Mouse (Mus musculus) liver, adult 2 months (tissue): ENCODE measurements around the gene Smo. TPM values are rescaled to one million over a fixed set of nuclear protein-coding genes. Genes with fewer than 3 reads are reported as not detected.

Experiments
- DNase-seq: peaks from one replicate; pipeline ENCODE4 v3.0.0-alpha.2; 2011; ENCODE audit warnings: low read depth, low spot score; ENCODE audit errors: extremely low read depth
- H3K27ac ChIP-seq: fragments of 200-500 bp; replicated peaks from 2 replicates; pipeline ENCODE4 v1.5.1; 2012; ENCODE audit warnings: low read depth, mild to moderate bottlenecking, control low read depth, inconsistent platforms, low read length; ENCODE audit not compliant: insufficient read depth
- H3K27me3 ChIP-seq: fragments of 200-500 bp; 2 replicates; pipeline ENCODE4 v1.6.1; 2012; ENCODE audit warnings: mild to moderate bottlenecking, moderate library complexity, low read length, inconsistent platforms; ENCODE audit not compliant: control insufficient read depth, insufficient read depth
- H3K36me3 ChIP-seq: fragments of 200-500 bp; 2 replicates; pipeline ENCODE4 v1.6.1; 2012; ENCODE audit warnings: low read length, inconsistent platforms; ENCODE audit not compliant: control insufficient read depth, insufficient read depth
- H3K4me1 ChIP-seq: fragments of 200-500 bp; 2 replicates; pipeline ENCODE4 v1.6.1; 2011; ENCODE audit warnings: low read length; ENCODE audit not compliant: control insufficient read depth, insufficient read depth
- H3K4me3 ChIP-seq: fragments of 200-500 bp; 2 replicates; pipeline ENCODE4 v1.5.1; 2011; ENCODE audit warnings: low read depth, mild to moderate bottlenecking, control low read depth, low read length, moderate library complexity; ENCODE audit not compliant: insufficient read depth
- H3K79me2 ChIP-seq: fragments of 200-500 bp; 2 replicates; pipeline ENCODE4 v1.6.1; 2012; ENCODE audit warnings: inconsistent platforms, mild to moderate bottlenecking, low read length, moderate library complexity; ENCODE audit not compliant: control insufficient read depth, insufficient read depth
- H3K9ac ChIP-seq: fragments of 200-500 bp; 2 replicates; pipeline ENCODE4 v1.6.1; 2012; ENCODE audit warnings: low read depth, mild to moderate bottlenecking, control low read depth, inconsistent platforms, low read length
- CTCF ChIP-seq: fragments of 200-500 bp; IDR thresholded peaks from 2 replicates; pipeline ENCODE4 v1.5.1; 2011; ENCODE audit warnings: low read depth, low read length, control low read depth
- POLR2A ChIP-seq: fragments of 200-500 bp; IDR thresholded peaks from 2 replicates; pipeline ENCODE4 v1.6.1; 2011; ENCODE audit warnings: low read length, control low read depth; ENCODE audit not compliant: insufficient read depth; ENCODE audit errors: extremely low read depth
- WGBS: fragments of 180-500 bp; shearing (Covaris S2); methylation state at CpG from one replicate; pipeline ENCODE4 v1.1.7; 2018; 5-methylcytosine and 5-hydroxymethylcytosine counted together
- polyA plus RNA-seq: library from polyadenylated mRNA; depleted of rRNA; stranded (reverse); fragments of >200 nt; gene quantifications from 2 replicates; pipeline ENCODE4 v1.2.3, GENCODE M21; 2012
- total RNA-seq: library from RNA; depleted of rRNA; stranded (reverse); fragments of >200 nt; gene quantifications from 2 replicates; pipeline ENCODE4 v1.2.3, GENCODE M21; 2014

The Smo gene
- total and polyA plus RNA-seq, 2 experiments = 4.1 to 10.5 TPM

DNA sequence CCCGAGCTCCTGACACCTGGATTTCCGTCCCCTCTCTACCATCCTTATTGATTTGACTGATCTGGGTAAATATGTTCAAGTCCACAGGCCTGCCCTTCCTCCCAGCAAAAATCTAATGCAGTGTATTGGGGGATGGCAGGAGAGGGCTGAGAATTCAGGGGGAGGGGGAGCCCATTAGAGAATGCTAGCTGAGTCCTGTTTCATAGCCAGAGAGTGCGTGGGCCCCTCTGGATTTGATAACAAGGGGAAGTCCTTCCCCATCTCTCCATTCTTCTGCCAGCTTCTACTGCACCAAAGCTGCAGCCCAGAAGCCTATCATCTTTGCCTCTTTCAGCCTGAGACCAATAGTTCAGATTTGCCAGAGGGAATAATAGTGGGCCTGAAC lies 40.0 kb upstream of the Smo start:
- Histone ChIP-seq H3K36me3 (no peaks in the 10 kb centered on the region), H3K79me2 (peaks cover 12% of the 10 kb centered on the region; the same call in 1 of the 2 replicates), H3K4me3 (peak overlapping the region; percentile 76; the same call in 1 of the 2 replicates), H3K27me3 (no peaks in the 10 kb centered on the region), H3K9ac (no peak overlapping the region), H3K27ac (no peak overlapping the region), H3K4me1 (peaks cover 9% of the 10 kb centered on the region)
- TF ChIP-seq POLR2A (no peak), CTCF (no peak)
- peak; percentile 48 for DNase-seq
- WGBS = 29% methylated on average over 3 of the region's 3 CpGs

DNA sequence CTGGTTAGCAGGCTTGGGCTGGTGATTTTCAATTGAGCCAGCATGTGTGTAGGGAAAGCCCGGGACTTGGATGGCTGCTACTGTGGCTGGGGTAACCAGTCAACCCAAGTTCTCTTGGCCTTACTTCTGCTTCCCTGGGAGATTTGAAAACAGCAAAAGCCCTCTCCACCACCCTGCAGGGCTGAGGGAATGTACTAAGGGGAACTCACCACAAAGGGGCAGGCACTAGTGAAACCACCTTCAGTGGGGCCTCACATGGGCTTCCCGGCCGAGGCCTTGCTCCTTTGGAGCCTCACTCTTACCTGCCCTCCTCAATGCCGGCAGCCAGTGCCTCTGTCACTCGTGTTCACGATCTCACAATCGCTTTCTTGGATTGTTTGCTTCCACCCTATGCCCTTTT lies 39.3 kb upstream of the Smo start:
- H3K27ac ChIP-seq = no peak overlapping the region
- 33% methylated on average over 7 of the region's 7 CpGs for WGBS
- H3K9ac ChIP-seq = no peak overlapping the region
- H3K27me3 ChIP-seq = no peaks in the 10 kb centered on the region
- peaks cover 13% of the 10 kb centered on the region; the same call in 1 of the 2 replicates for H3K79me2 ChIP-seq
- peaks cover 9% of the 10 kb centered on the region for H3K4me1 ChIP-seq
- DNase-seq = no peak
- TF ChIP-seq CTCF (no peak), POLR2A (no peak)
- H3K4me3 ChIP-seq = no peak overlapping the region
- no peaks in the 10 kb centered on the region for H3K36me3 ChIP-seq

DNA sequence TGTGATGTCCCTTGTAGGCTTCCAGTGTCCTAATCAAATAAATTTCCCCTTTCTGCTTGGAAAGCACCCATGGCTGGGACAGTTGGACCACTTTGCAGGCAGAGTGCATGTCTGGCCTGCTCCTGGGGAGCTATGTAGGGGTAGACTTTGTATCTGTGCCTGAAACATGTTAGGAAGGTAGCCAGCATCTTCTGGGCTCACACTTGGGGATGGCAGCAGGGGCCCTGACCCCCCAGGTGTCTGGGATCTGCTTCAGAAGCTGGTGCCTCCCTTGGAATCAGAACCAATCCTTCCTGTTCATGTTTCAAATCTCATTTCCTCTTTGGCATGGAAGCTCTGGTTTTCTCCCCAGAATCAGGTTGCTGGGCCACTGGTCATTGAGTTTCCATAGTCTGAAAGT lies 38.2 kb upstream of the Smo start:
- TF ChIP-seq POLR2A = no peak
- TF ChIP-seq CTCF = no peak
- no peaks in the 10 kb centered on the region for H3K27me3 ChIP-seq
- H3K79me2 ChIP-seq = peaks cover 20% of the 10 kb centered on the region; the same call in 1 of the 2 replicates
- H3K36me3 ChIP-seq = no peaks in the 10 kb centered on the region
- H3K27ac ChIP-seq = no peak overlapping the region
- no peak for DNase-seq
- H3K9ac ChIP-seq = no peak overlapping the region
- H3K4me3 ChIP-seq = no peak overlapping the region
- peaks cover 9% of the 10 kb centered on the region for H3K4me1 ChIP-seq

DNA sequence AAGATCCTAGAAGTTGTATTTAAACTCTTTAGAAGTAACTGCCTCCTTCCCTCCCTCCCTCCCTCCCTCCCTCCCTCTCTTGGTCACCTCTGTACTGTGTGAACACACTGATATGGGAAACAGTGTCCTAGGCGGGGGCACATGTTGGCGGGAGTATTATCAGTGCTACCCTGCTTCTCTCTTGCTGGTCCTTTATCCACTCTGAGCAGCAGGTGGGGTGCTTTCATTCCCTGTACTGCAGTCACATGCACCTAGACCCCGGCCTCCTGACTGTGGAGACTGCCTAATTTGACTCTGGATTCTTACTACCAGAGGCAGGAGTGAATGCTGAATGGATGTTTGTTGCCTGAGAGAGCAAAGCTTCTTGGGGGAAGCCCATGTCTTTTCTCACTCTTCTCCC lies 37.8 kb upstream of the Smo start:
- peaks cover 9% of the 10 kb centered on the region for H3K4me1 ChIP-seq
- H3K79me2 ChIP-seq = peaks cover 20% of the 10 kb centered on the region; the same call in 1 of the 2 replicates
- H3K27ac ChIP-seq = no peak overlapping the region
- no peaks in the 10 kb centered on the region for H3K27me3 ChIP-seq
- H3K4me3 ChIP-seq = no peak overlapping the region
- H3K36me3 ChIP-seq = no peaks in the 10 kb centered on the region
- 79% methylated on average over 3 of the region's 3 CpGs for WGBS
- no peak overlapping the region for H3K9ac ChIP-seq
- DNase-seq = no peak
- TF ChIP-seq CTCF = no peak
- TF ChIP-seq POLR2A = no peak

DNA sequence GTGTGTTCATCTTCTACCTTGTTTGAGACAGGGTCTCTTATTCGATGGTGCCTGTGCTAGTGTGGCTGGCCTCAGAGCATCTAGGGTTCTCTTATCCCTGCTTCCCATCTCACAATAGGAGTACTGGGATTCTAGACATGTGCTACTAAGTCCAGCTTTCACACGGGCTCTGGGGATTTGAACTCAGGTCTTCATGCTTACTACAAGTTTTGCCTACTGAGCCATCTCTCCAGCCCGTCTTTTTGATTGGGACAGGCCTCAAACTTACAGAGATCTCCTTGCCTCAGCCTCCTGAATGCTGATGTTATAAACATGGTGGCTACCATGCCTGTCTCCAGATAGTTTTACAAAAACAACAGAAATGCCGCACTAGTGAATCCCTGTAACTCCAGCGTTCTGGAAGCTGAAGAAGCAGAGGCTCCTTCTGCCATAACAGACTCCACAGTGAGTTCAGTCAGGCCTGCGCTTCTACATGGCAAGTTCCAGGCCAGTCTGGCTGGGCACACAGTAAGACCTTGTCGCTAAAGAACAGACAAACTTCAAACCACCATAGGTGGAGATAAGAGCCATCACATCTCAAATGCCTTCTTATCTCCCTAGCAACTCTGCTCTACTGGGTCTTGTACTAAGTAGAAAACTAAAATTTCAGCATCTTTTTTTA lies 36.1 kb upstream of the Smo start:
- Histone ChIP-seq H3K27ac (no peak overlapping the region), H3K27me3 (no peaks in the 10 kb centered on the region), H3K79me2 (peaks cover 28% of the 10 kb centered on the region; the same call in 1 of the 2 replicates), H3K36me3 (no peaks in the 10 kb centered on the region), H3K4me1 (peaks cover 9% of the 10 kb centered on the region), H3K4me3 (no peak overlapping the region), H3K9ac (no peak overlapping the region)
- no peak for TF ChIP-seq POLR2A
- TF ChIP-seq CTCF = no peak
- 93% methylated on average over 7 of the region's 7 CpGs for WGBS
- no peak for DNase-seq

DNA sequence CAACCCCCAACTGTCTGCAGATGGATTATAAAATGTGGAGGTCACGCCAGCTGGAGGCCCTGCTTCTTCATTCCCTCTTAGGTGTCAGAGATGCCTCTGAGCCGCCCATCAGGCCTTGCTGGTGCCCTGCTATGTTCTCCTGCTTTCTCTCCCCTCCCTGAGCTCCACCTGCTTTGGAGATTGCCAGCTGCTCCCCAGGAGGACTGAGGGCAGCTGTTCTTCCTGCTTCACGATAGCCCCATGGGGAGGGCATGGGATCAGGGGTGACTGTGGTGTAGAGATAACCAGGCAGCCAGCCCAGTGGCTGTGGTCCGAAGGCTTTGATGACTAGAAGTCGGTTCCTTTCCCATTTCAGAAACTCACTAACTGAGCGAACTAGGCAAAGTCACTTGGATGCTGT lies 34.3 kb upstream of the Smo start:
- Histone ChIP-seq H3K79me2 (peaks cover 25% of the 10 kb centered on the region; the same call in 1 of the 2 replicates), H3K27ac (no peak overlapping the region), H3K27me3 (no peaks in the 10 kb centered on the region), H3K4me3 (no peak overlapping the region), H3K36me3 (no peaks in the 10 kb centered on the region), H3K9ac (no peak overlapping the region), H3K4me1 (no peaks in the 10 kb centered on the region; the same call in 1 of the 2 replicates)
- TF ChIP-seq CTCF (no peak), POLR2A (no peak)
- WGBS = 68% methylated on average over 6 of the region's 6 CpGs
- no peak for DNase-seq
